Mouse (Mus musculus) induced T-regulatory cell, adult 2 months (primary cell): ENCODE results near the gene Plekhg6.
A peak's percentile ranks its signal among the peaks of the same experiment; 100 is the strongest.

Experiments
- DNase-seq: peaks from one replicate; pipeline ENCODE4 v3.0.0-alpha.2; 2012; ENCODE audit warnings: low read depth

Plekhg6 gene

DNA sequence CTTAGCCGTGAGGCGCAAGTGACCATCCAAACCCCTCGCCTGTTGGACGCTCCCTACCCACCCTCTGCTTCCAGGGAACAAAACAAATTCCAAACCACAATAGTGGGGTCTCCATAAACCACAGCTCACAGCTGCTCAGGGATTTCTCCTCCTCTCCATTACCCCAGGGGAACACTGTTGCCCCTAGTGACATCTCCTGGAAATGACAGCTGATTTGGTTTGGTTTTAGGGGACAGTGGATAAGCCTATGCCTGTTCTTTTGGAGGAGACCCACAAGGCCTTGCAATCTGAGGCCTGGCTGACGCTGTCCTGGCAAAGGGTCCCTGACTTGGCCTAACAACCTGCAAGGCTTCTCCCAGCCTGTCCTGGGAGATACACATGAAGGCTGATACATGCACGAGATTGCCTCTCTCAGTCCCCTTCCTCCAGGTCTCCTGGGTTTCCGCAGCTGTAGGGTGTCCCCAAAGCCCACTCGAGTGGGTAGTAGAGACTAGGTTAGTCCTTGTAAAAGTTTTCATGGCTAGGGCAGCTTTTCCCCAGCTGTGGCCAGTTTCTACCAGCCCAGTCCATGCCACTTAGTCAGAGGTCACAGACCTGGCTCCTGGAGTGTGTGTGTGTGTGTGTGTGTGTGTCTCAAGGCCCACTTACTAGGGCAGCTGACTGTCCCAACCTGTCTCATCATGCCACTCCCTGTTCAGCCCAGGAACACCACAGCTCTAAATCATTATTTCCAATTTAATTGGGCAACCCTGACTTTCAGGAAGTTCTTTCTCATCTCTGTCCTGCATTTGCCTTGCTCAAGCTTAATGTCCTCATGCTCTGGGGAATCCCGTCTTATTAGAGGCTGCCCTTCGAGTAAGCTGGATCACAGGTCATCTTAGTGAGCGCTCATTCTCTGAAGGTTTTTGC, 4.7 kb upstream of the Plekhg6 start:
- peak; percentile 45 for DNase-seq

- DNase-seq: no peak
These were observed 1.4 kb upstream of the Plekhg6 start for GRCm38 (mm10) chr6:125382024-125382423.

DNA sequence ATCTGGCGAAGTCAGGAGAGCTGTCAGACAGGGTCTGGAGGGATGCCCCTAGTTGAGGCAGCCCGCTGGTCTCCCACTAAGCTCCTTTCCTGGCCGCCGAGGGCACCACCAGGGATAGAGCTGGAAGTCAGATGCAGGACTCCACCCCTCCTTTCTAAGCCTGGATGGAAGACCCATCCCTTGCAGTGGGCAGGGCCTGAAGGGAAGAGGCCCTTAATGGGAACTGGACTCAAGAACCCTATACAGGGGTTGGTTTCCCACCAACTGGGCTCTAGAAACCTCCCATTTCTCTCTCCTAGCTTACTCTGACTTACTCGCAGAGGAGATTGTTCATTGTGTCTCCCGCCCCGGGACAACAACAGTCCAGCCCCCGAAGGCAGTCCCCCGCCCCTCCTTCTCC, 812 bp downstream of the Plekhg6 start:
- no peak for DNase-seq

DNA sequence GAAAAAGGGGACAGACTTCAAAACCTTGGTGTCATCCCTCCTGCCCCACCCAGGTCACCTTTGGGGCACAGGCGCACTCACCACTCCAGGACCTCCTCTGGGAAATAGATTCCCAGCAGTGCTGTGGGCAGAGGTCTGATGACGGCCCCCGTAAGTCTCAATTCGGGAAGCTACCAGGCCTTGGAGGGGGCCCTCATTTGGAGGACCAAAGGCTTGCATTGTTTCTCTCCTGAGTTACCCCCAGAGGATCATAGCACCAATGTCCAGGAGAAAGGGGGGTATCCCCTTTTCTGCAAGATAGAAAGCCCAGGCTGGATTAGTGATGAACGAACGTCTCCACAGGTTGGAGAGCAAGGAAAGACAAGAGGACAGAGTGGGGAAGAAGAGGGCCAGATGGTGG, 2.0 kb downstream of the Plekhg6 start:
- DNase-seq: no peak

GRCm38 (mm10) chr6:125377582-125378451, 2.8 kb downstream of the Plekhg6 start:
- DNase-seq: peak; percentile 59

DNA sequence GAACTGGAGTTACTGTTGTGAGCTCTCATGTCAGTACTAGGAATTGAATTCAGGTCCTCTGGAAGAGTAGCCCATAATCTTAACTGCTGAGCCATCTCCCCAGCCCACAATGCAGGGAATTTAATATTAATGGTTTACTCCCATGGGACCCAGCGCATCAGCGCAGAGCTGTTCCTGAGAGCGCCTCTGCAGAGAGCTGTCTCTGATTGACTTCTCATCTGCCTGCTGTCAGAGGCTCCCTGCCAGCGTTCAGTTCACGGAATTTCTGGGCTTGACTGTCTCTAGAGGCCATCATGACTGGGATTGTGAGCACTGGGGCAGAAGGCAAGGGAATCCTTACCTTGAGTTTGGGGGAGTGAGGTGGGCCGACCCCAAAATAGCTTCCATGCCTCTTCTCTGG, 3.6 kb downstream of the Plekhg6 start:
- no peak for DNase-seq

DNA sequence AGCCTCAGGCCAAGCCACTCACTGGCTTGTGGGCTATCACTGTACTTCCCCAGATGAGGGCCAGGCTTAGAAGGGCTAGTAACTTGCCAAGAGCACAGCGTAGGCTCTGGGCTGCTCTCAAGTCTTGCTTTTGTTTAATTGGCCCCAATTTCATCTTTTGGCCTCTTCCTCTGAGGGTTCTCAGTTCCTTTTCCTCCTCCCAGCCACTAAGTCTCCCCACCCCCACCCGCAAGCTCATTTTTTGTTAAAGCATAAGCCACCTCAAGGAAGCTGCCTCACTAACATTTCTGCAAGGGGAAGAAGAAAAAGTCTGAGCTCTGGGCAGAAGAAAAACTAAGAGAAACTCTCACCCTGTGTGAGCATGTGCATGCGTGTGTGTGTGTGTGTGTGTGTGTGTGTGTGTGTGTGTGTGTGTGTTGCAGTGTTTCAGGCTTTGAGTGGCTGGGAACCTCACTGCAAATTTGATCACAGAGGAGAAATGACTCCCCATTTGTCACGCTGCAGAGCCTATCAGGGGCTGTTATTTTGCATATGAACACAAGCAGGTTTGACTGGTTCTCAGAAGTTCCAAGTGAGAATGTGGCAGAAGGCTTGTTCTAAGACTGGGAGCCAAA, 12.7 kb downstream of the Plekhg6 start:
- peak; percentile 57 for DNase-seq

DNA sequence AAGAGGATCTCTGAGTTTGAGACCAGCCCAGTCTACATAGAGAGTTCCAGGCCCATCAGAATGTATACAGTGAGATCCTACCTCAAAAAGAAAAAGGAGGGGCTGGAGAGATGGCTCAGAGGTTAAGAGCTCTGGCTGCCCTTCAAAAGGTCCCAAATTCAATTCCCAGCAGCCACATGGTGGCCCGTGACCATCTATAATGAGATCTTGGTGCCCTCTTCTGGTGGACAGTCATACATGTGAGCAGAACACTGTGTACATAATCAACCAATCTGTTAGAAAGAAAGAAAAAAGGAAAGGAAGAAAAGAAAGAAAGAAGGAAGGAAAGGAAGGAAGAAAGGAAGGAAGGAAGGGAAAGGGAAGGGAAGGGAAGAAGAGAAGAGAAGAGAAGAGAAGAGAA, 14.5 kb downstream of the Plekhg6 start:
- DNase-seq: peak; percentile 53

GRCm38 (mm10) chr6:125365522-125365921, 15.1 kb downstream of the Plekhg6 start:
- DNase-seq: no peak

GRCm38 (mm10) chr6:125364448-125364847, 16.1 kb downstream of the Plekhg6 start:
- no peak for DNase-seq

DNA sequence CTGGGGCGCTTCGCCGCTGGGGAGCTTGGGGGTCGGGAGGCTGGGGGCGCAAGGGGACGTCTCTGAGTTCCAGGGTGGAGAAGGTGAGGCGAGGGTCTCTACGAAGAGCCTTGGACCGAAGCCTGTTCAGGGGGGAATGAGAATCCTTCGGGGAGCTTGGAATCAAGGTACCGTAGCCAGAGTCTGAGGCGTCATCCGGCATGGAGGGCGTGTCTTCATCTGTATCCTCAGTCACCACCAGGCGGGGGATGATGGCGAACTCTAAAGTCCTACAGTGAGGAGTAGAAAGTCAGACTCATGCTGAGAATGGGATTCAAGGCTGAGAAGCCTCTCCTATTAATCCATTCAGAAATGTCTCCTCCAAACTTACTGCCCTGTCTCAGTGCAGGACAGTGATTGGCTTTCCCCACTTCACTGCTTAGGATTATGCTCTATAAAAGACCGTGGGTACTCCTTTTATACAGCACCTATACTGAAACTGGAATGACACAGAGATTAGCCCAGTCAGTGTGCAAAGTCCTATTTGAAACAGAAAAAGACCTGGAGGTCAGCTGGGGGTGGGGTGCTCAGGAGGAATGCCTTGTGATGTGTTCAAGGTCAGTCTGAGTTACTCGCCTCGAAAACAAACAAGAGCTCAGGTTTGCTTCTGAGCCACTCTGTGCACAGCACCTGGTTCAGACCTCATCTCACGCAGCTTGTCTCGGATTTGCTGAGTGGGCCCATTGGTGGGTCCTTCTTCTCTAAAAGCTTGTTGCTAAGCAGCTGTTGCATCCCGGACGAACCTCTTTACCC, 16.9 kb downstream of the Plekhg6 start:
- no peak for DNase-seq

GRCm38 (mm10) chr6:125363021-125363420, 17.6 kb downstream of the Plekhg6 start:
- DNase-seq: no peak

DNA sequence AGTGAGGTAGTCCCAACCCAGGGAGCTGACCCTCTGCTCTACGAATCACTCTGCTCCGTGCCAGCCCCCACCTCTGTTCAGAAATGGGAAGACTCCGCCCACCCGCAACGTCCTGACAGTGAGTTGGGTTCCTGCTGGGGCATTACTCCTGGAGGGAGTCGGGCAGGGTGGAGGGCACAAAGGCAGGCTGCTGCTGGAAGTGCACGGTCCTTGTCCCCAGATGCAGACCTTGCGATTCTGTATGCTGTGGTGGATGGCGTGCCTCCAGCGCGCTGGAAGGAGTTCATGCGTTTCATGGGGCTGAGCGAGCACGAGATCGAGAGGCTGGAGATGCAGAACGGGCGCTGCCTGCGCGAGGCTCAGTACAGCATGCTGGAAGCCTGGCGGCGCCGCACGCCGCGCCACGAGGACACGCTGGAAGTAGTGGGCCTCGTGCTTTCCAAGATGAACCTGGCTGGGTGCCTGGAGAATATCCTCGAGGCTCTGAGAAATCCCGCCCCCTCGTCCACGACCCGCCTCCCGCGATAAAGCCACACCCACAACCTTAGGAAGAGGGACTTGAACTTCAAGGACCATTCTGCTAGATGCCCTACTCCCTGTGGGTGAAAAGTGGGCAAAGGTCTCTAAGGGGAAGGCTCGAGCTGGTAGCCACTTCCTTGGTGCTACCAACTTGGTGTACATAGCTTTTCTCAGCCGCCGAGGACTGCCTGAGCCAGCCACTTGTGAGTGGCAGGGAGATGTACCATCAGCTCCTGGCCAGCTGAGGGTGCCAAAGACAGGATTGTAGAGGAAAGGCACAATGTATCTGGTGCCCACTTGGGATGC, 18.9 kb downstream of the Plekhg6 start:
- DNase-seq: no peak

GRCm38 (mm10) chr6:125360846-125361245, 19.7 kb downstream of the Plekhg6 start:
- DNase-seq: no peak

- no peak for DNase-seq
These were observed 20.6 kb downstream of the Plekhg6 start for GRCm38 (mm10) chr6:125359999-125360398.

GRCm38 (mm10) chr6:125357334-125357733, 23.3 kb downstream of the Plekhg6 start:
- DNase-seq: no peak

DNA sequence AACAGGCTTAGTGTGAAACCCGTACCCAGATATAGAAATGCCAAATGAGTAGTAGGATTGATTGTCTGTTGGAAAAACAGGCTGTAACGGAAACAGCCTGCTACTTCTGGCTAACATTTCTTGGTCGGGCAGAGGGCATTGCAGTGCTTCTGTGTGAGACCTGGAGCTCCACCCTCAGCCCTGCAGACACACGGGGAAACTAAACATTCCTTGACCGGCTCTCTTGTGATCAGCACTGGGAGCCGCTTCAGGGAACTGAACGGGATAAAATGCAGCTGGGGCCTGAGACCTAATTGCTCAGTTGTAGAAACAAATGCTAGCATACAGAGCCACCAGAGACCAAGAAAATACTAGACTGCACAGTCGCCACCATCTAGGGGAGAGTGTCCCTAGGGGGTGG, 24.3 kb downstream of the Plekhg6 start:
- DNase-seq: no peak

GRCm38 (mm10) chr6:125355197-125355741, 25.3 kb downstream of the Plekhg6 start:
- peak; percentile 56 for DNase-seq

- no peak for DNase-seq
These were observed 26.0 kb downstream of the Plekhg6 start for GRCm38 (mm10) chr6:125354352-125355151.

DNA sequence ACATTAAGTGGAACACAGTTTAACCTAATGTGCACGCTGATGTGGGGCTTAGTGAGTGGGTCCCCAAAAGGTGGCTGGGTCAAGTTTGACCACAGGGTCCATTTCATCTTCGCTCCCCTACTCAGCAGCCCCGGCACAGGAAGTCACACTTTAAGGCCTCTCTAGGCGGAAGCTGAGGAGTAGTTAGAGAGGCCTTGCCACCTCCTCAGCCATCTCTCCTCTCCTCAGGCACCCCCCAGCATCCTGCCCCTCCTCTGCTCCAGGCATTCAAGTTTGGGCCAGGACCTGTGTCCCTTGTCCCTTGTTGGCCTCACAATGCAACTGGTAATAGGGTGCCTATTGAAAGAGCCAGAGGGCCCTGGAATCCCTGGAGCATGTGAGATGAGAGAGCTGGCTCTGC, 26.9 kb downstream of the Plekhg6 start:
- DNase-seq: no peak
